In the genomic region with DNA sequence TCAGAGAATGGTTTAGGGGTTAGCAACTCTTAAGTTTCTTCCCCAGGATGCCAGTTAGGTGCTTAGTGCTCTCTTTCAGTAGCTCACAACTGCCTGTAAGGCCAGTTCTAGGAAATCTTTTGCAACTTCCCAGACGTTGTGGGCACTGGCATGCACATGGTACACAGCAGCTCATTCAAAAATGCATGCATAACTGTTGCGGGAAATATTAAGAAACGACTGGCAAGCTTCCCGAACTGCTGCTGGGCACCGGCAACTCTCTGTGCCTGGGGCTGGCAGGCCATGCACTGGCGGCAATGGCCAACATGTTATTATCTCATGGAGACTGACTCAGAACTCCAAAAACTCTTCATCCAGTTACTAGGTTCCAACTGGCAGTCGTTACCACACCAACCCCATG, we compare ENCODE assay signal across 21 mouse cellular contexts.
DNase-seq lines count a peak whose midpoint lies in the region; ATAC-seq lines count a peak whose summit lies in the region.
"Had no signal": no experiment of that assay in that cellular context is flagged by ENCODE, and none has a peak within 500 bp of the region (broad histone marks: within the 10 kb centered on the region; RNA-seq: fewer than 3 reads in every experiment).

No protein-coding gene starts in this region.

- DNase-seq in adrenal gland, postnatal 14 days = peak; percentile 6
- no peak for DNase-seq in adrenal gland, postnatal 4 days (ENCODE audit: low spot score in 2 of 2)
- DNase-seq in left cerebral cortex, postnatal 4 days = peak; percentile 26
- DNase-seq in left cerebral cortex, adult 11 months (ENCODE audit: low spot score) = no peak
- DNase-seq in frontal cortex, postnatal 14 days (ENCODE audit: low spot score in 2 of 2) = no peak
- no peak for DNase-seq in spleen, postnatal 4 days (ENCODE audit: low spot score in 2 of 2)
- DNase-seq: cerebellum, adult 8-10 months; gastrocnemius, postnatal 10 days; heart, adult 18-20 months; heart, postnatal 4 days; kidney, adult 11 months; kidney, postnatal 25 days; liver, postnatal 0 days; thymus, postnatal 14 days had no signal

- peak; percentile 63 for ATAC-seq in common myeloid progenitor, adult 5-6 weeks (replicated peaks; ENCODE audit: low read depth, poor library complexity, severe bottlenecking)
- peak; percentile 41; the same call in 1 of the 2 replicates for ATAC-seq in neutrophil, adult 5-6 weeks (ENCODE audit: extremely low read depth, insufficient number of reproducible peaks, low FRiP score, poor library complexity, severe bottlenecking)
- ATAC-seq: CD4-positive, CD25-positive, alpha-beta regulatory T cell, adult 4 months; forebrain, embryonic 16.5 days; inflammation-experienced regulatory T-cells, adult 6 months; liver, embryonic 12.5 days; liver, postnatal 0 days; midbrain, embryonic 16.5 days had no signal

- intact Hi-C loops in left cerebral cortex, postnatal 4 days (cut with DNase I) = no loop called here

Comparison
In these comparisons a context has a peak if more than half of its experiments do, and no peak if none do; other contexts are left out.
1. DNase-seq: peak in adrenal gland, postnatal 14 days (single experiment) and left cerebral cortex, postnatal 4 days (single experiment); none in adrenal gland, postnatal 4 days (0 of 2), left cerebral cortex, adult 11 months (single experiment), frontal cortex, postnatal 14 days (0 of 2) and spleen, postnatal 4 days (0 of 2).